Mouse (Mus musculus) liver, embryonic 16.5 days (tissue): Measurements from ENCODE around the gene Anapc5. TPM values are rescaled to one million over a fixed set of nuclear protein-coding genes. Genes with fewer than 3 reads are reported as not detected.

ENCODE experiments used
- ATAC-seq: fragments of 200-750 bp; cut with Nextera tagmentation; 2 replicates; pipeline ENCODE4 v1.8.0; 2017; ENCODE audit warnings: low read depth, mild to moderate bottlenecking, moderate number of reproducible peaks, moderate library complexity
- H3K27ac ChIP-seq: fragments of 300-500 bp; sonication (generic); 2 replicates; pipeline ENCODE4 v1.5.1; 2014; ENCODE audit warnings: mild to moderate bottlenecking, low read length
- H3K27me3 ChIP-seq: fragments of 300-500 bp; sonication (generic); 2 replicates; pipeline ENCODE4 v1.6.1; 2014; ENCODE audit warnings: low read depth, low read length, mixed read lengths; ENCODE audit not compliant: control insufficient read depth, insufficient read depth
- H3K36me3 ChIP-seq: fragments of 300-500 bp; sonication (generic); 2 replicates; pipeline ENCODE4 v1.6.1; 2014; ENCODE audit warnings: mild to moderate bottlenecking; ENCODE audit not compliant: control insufficient read depth, insufficient read depth
- H3K4me1 ChIP-seq: fragments of 300-500 bp; sonication (generic); 2 replicates; pipeline ENCODE4 v1.6.1; 2014; ENCODE audit warnings: low read depth, low read length, mixed read lengths; ENCODE audit not compliant: control insufficient read depth
- H3K4me2 ChIP-seq: fragments of 300-500 bp; sonication (generic); 2 replicates; pipeline ENCODE4 v1.6.1; 2014; ENCODE audit warnings: low read depth, low read length, mixed read lengths
- H3K4me3 ChIP-seq: fragments of 300-500 bp; sonication (generic); 2 replicates; pipeline ENCODE4 v1.5.1; 2014; ENCODE audit warnings: low read depth, mild to moderate bottlenecking, low read length
- H3K9ac ChIP-seq: fragments of 300-500 bp; sonication (generic); 2 replicates; pipeline ENCODE4 v1.6.1; 2014; ENCODE audit warnings: low read depth, low read length
- H3K9me3 ChIP-seq: fragments of 300-500 bp; sonication (generic); replicated peaks from 2 replicates; pipeline ENCODE4 v1.6.1; 2016; ENCODE audit warnings: low read length; ENCODE audit not compliant: control insufficient read depth
- WGBS: fragments of 180-500 bp; shearing (Covaris S2); extraction: QIAGEN DNeasy Blood & Tissue Kit; methylation state at CpG from one replicate; pipeline ENCODE4 v1.1.7; 2014; ENCODE audit not compliant: insufficient replicate concordance; 5-methylcytosine and 5-hydroxymethylcytosine counted together
- polyA plus RNA-seq: library from polyadenylated mRNA; unstranded; fragments of >200 nt; fragmentation: Nextera tagmentation; extraction: Ambion mirVana; gene quantifications from 2 replicates; pipeline ENCODE4 v1.2.1, GENCODE M21; 2015

Anapc5 gene
- 199 and 210 TPM in 2 replicates for polyA plus RNA-seq

DNA sequence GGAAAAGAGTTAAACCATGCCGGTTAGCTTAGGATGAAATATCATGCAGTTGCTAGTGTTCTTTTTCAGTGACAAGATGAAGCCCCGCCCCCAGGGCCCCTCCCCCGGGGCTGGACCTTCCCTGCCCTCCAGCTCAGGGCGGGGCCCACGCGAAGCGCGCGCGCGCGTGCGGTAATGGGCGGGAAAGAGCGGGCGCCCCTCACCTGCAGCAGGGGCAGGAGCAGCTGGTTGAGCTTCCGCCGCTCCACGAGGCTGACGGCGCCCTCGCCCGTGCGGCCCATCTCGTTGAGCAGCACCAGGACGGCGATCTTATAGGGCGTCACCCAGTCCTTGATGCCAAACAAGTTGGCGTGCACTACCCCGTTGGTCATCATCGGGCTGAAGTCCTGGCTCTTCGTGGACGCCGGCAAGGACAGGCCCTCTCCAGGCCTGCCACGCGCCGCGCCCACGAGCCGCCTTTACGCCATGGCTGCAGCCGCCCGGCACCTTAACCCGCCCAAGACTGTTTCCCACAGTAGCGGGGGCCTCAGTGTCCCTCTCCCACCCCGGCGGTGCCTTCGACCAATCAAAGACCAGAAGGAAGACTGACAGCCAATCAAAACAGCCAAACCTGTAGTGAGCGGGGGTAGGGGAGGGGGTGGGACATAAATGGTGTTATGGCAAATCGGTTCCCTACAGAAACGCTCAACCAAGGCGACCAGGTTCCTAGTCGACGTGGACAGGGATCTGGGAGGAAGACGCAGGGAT is at the start of gene Anapc5:
Gene Anapc5 (minus strand): TSS at position 563 of the 747 bp plus-strand sequence.
- Histone ChIP-seq H3K36me3 (peaks cover 28% of the 10 kb centered on the region), H3K27ac (peak within 1 kb of the TSS; percentile 97), H3K4me2 (peak within 1 kb of the TSS; percentile 84), H3K4me1 (peaks cover 25% of the 10 kb centered on the region), H3K9ac (peak within 1 kb of the TSS; percentile 90), H3K27me3 (no peaks in the 10 kb centered on the region), H3K4me3 (peak within 1 kb of the TSS; percentile 93), H3K9me3 (no peaks in the 10 kb centered on the region)
- ATAC-seq = peak; percentile 99
- under 1% methylated on average over 55 of the region's 55 CpGs for WGBS

GRCm38 (mm10) chr5:122863053-122863452 is 41.9 kb upstream of the Anapc5 start:
- H3K36me3 ChIP-seq = peaks cover 20% of the 10 kb centered on the region
- H3K27me3 ChIP-seq = no peaks in the 10 kb centered on the region
- H3K9ac ChIP-seq = no peak overlapping the region
- no peak for ATAC-seq
- H3K4me1 ChIP-seq = no peaks in the 10 kb centered on the region
- WGBS = 74% methylated on average over 2 of the region's 2 CpGs
- no peak overlapping the region for H3K4me3 ChIP-seq
- H3K4me2 ChIP-seq = no peak overlapping the region
- no peak overlapping the region for H3K27ac ChIP-seq
- no peaks in the 10 kb centered on the region for H3K9me3 ChIP-seq

- Histone ChIP-seq H3K9me3 (no peaks in the 10 kb centered on the region), H3K9ac (no peak overlapping the region), H3K27ac (no peak overlapping the region), H3K4me2 (no peak overlapping the region), H3K4me3 (no peak overlapping the region), H3K4me1 (peaks cover 15% of the 10 kb centered on the region), H3K36me3 (no peaks in the 10 kb centered on the region), H3K27me3 (no peaks in the 10 kb centered on the region)
- 53% methylated on average over 3 of the region's 3 CpGs for WGBS
- no peak for ATAC-seq
Observed at GRCm38 (mm10) chr5:122855858-122856257, 34.7 kb upstream of the Anapc5 start.

DNA sequence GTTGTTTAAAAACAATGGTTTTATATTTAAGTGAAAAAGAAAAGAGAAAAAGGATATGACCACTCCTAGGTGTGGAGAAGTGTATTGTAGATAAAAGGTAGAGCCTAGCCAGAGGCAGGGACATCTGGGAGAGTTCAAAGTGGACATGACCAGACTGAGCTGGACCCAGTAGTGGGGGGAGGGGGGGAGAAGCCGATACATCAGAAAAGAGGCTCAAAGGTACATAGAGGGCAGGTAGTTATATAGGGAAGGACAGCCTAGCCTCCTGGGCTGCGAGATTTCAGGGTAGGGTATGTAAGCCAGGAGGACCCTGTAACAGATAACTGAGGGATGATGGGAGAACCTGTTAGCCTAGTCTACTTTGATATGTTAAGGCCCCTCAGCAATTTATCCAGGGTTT is 31.5 kb upstream of the Anapc5 start:
- H3K4me1 ChIP-seq = peaks cover 28% of the 10 kb centered on the region
- no peak overlapping the region for H3K4me3 ChIP-seq
- no peak overlapping the region for H3K9ac ChIP-seq
- no peaks in the 10 kb centered on the region for H3K27me3 ChIP-seq
- no peaks in the 10 kb centered on the region for H3K36me3 ChIP-seq
- H3K9me3 ChIP-seq = no peaks in the 10 kb centered on the region
- no peak overlapping the region for H3K27ac ChIP-seq
- ATAC-seq = no peak
- 56% methylated on average over 2 of the region's 2 CpGs for WGBS
- no peak overlapping the region for H3K4me2 ChIP-seq

DNA sequence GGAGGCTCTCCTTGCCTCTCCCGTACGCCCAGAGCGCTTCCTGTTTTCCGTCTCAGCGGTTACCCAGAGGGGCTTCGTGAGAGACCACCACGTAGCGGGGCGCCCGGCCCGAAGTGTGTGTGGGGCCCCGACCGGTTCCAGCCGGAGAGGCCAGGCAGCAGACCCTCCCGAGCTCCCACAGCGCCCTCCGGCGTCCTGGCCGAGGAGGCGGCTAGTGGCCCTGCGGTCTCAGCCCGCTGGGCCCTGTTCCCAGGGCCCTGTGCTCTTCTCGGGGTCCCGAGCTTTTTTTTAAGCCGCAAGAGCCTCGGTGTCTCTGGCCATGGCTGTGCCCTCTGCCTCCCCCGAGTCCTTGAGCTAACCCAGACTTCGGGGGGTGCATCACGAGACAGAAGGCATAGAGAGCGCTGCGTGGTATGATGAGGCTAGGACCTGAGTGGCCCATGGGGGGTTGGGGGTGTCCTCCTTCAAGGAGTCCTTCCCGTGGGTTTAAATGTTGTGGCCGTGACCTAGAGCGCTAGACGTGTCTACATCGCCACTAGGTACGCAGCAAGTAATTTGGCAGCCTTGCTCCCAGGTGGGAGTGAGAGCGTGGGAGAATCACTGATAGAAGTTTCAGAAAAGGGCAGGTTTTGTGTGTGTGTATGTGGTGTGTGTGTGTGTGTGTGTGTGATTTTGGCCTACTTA is 29.3 kb upstream of the Anapc5 start:
- no peaks in the 10 kb centered on the region for H3K9me3 ChIP-seq
- peaks cover 28% of the 10 kb centered on the region for H3K4me1 ChIP-seq
- no peaks in the 10 kb centered on the region for H3K27me3 ChIP-seq
- no peaks in the 10 kb centered on the region for H3K36me3 ChIP-seq
- peak overlapping the region; percentile 87 for H3K27ac ChIP-seq
- WGBS = under 1% methylated on average over 38 of the region's 38 CpGs
- peak overlapping the region; percentile 87 for H3K4me2 ChIP-seq
- peak overlapping the region; percentile 98 for H3K9ac ChIP-seq
- peak overlapping the region; percentile 82 for H3K4me3 ChIP-seq
- ATAC-seq = peak; percentile 54

GRCm38 (mm10) chr5:122849521-122850318 is 28.6 kb upstream of the Anapc5 start, which contains the start of gene Rnf34:
Gene Rnf34, plus strand, starts transcription at chr5:122850048.
- H3K4me3 ChIP-seq = peak within 1 kb of the TSS; percentile 82
- no peaks in the 10 kb centered on the region for H3K36me3 ChIP-seq
- peak within 1 kb of the TSS; percentile 98 for H3K9ac ChIP-seq
- no peaks in the 10 kb centered on the region for H3K27me3 ChIP-seq
- H3K27ac ChIP-seq = peak within 1 kb of the TSS; percentile 87
- H3K4me2 ChIP-seq = peak within 1 kb of the TSS; percentile 87
- no peaks in the 10 kb centered on the region for H3K9me3 ChIP-seq
- WGBS = 1% methylated on average over 55 of the region's 61 CpGs
- peaks cover 28% of the 10 kb centered on the region for H3K4me1 ChIP-seq
- peak; percentile 100 for ATAC-seq

DNA sequence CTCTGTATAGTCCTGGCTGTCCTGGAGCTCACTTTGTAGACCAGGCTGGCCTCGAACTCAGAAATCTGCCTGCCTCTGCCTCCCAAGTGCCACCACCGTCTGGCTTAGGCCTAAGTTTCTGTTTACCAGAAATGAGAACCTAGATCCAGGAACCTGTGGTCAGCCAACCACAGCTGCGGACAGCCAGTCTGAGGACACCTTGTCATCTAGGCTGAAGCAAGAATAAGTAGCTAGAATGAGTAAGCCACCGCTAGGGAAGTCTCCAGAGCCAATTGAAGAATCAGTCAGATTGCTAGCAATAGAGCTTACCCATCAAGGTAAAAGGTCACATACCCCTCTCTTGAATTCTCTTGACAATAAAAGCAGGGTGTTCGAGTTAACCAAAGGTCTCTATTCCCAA is 22.7 kb upstream of the Anapc5 start:
- no peak for ATAC-seq
- no peak overlapping the region for H3K4me3 ChIP-seq

GRCm38 (mm10) chr5:122841126-122841525 is 20.0 kb upstream of the Anapc5 start:
- no peaks in the 10 kb centered on the region for H3K4me1 ChIP-seq
- H3K27ac ChIP-seq = no peak overlapping the region
- H3K9ac ChIP-seq = no peak overlapping the region
- H3K4me2 ChIP-seq = no peak overlapping the region
- no peaks in the 10 kb centered on the region for H3K36me3 ChIP-seq
- H3K9me3 ChIP-seq = no peaks in the 10 kb centered on the region
- ATAC-seq = no peak
- H3K27me3 ChIP-seq = no peaks in the 10 kb centered on the region
- no peak overlapping the region for H3K4me3 ChIP-seq
- 69% methylated on average over 2 of the region's 2 CpGs for WGBS

More for the DNA sequence above, 22.7 kb upstream of the Anapc5 start:
- Histone ChIP-seq H3K4me1 (0 out of 2 replicates have a peak, but pooled peaks cover 4% of the 10 kb centered on the region), H3K27ac (no peak overlapping the region), H3K9ac (no peak overlapping the region), H3K27me3 (no peaks in the 10 kb centered on the region), H3K4me2 (no peak overlapping the region), H3K9me3 (no peaks in the 10 kb centered on the region), H3K36me3 (no peaks in the 10 kb centered on the region)
- 55% methylated on average over 5 of the region's 5 CpGs for whole genome bisulfite sequencing
